Mouse (Mus musculus) thymus, adult 2 months (tissue): ENCODE results near the gene Smg1. TPM values are rescaled to one million over a fixed set of nuclear protein-coding genes. Genes with fewer than 3 reads are reported as not detected.

ENCODE experiments used
- DNase-seq: peaks from one replicate; pipeline ENCODE4 v3.0.0; 2021
- H3K27ac ChIP-seq: fragments of 200-500 bp; 2 replicates; pipeline ENCODE4 v1.5.1; 2012; ENCODE audit warnings: low read length, control low read depth; ENCODE audit not compliant: control insufficient read depth, insufficient read depth
- H3K27me3 ChIP-seq: fragments of 200-500 bp; 2 replicates; pipeline ENCODE4 v1.6.1; 2012; ENCODE audit warnings: mild to moderate bottlenecking, low read length, moderate library complexity, mixed read lengths; ENCODE audit not compliant: control insufficient read depth, insufficient read depth
- H3K36me3 ChIP-seq: fragments of 200-500 bp; 2 replicates; pipeline ENCODE4 v1.6.1; 2012; ENCODE audit warnings: mild to moderate bottlenecking, low read length, moderate library complexity; ENCODE audit not compliant: control insufficient read depth, insufficient read depth
- H3K4me1 ChIP-seq: fragments of 200-500 bp; replicated peaks from 2 replicates; pipeline ENCODE4 v1.6.1; 2012; ENCODE audit warnings: low read length; ENCODE audit not compliant: control insufficient read depth, insufficient read depth
- H3K4me3 ChIP-seq: fragments of 200-500 bp; 2 replicates; pipeline ENCODE4 v1.5.1; 2012; ENCODE audit warnings: mild to moderate bottlenecking, low read length, control low read depth, moderate library complexity; ENCODE audit not compliant: control insufficient read depth, insufficient read depth
- CTCF ChIP-seq: fragments of 200-500 bp; IDR thresholded peaks from 2 replicates; pipeline ENCODE4 v1.5.1; 2012; ENCODE audit warnings: mild to moderate bottlenecking, control low read depth, low read length, moderate library complexity, borderline replicate concordance; ENCODE audit not compliant: control insufficient read depth, poor library complexity, insufficient read depth; ENCODE audit errors: extremely low read depth
- POLR2A ChIP-seq: fragments of 200-500 bp; IDR thresholded peaks from 2 replicates; pipeline ENCODE4 v1.6.1; 2012; ENCODE audit warnings: mild to moderate bottlenecking, low read length, control low read depth, moderate library complexity; ENCODE audit not compliant: control insufficient read depth, poor library complexity, insufficient read depth; ENCODE audit errors: extremely low read depth
- WGBS: fragments of 180-500 bp; shearing (Covaris S2); methylation state at CpG from one replicate; pipeline ENCODE4 v1.1.7; 2018; 5-methylcytosine and 5-hydroxymethylcytosine counted together
- polyA plus RNA-seq: library from polyadenylated mRNA; depleted of rRNA; stranded (reverse); fragments of >200 nt; gene quantifications from 2 replicates; pipeline ENCODE4 v1.2.3, GENCODE M21; 2012

Smg1 gene
- polyA plus RNA-seq, 1 experiment: 83.7 TPM

DNA sequence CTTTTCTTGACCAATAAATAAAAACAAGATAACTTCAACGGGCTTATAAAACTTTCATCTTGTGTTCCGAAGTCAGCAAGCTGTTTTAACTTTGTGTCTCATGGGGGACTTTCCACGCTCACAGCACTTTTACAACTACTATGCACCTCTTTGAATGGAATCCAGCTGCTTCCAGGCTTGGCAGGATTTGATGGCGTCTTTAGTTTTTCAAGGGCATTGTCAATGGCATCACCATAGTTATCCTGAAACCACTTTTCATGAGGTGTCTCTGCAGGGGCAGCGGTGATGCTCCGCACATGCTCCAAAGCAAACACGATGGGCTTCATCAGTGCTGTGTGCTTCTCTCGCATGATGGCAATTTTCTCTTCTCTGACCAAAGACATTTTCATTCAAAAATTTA lies 80.5 kb downstream of the Smg1 start:
- Histone ChIP-seq H3K27me3 (no peaks in the 10 kb centered on the region), H3K36me3 (peaks cover 75% of the 10 kb centered on the region), H3K4me1 (no peaks in the 10 kb centered on the region), H3K4me3 (no peak overlapping the region), H3K27ac (no peak overlapping the region)
- WGBS: 98% methylated on average over 8 of the region's 8 CpGs
- DNase-seq: no peak
- no peak for TF ChIP-seq CTCF
- TF ChIP-seq POLR2A: no peak

DNA sequence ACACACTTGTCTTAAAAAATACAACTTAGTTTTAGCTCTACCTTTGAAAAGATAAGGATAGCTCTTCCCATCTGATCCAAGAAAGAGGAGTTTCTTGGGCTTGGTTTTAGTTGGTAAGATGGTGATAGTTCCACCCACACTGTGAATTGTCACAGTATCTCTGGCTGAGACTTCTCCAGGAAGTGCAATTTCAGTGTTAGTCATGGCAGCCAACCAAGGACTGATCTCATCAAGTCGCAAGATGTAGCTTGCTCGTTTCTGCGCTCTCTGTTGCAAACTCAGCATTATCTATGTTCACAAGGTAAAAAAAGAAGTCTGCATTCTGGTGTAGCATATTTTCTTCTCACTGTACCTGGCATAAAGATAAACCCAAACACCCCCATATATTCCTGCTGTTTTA lies 83.3 kb downstream of the Smg1 start:
- TF ChIP-seq POLR2A (no peak), CTCF (no peak)
- Histone ChIP-seq H3K27ac (no peak overlapping the region), H3K4me3 (no peak overlapping the region), H3K4me1 (no peaks in the 10 kb centered on the region), H3K36me3 (peaks cover 73% of the 10 kb centered on the region), H3K27me3 (no peaks in the 10 kb centered on the region)
- no peak for DNase-seq
- WGBS: 98% methylated on average over 3 of the region's 3 CpGs

DNA sequence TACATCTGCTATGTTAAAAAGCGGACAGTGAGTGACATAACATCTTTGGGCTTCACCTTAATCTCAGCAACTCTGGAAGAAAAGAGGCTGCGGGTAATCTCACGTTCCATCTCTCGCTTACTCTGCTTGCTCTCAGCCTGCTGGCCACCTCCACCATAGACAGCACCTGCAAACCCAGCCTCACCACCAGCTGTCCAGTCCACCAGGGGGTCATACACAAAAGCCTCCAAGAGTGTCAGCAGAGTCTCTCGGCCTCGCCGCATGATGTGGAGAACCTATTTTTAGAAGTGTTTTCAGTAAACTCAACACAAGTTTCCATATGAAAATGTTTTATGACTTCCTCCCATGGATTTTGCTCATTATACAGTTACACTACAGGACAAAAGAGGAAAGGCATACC lies 87.0 kb downstream of the Smg1 start:
- TF ChIP-seq CTCF: no peak
- TF ChIP-seq POLR2A: no peak
- WGBS: 94% methylated on average over 7 of the region's 7 CpGs
- Histone ChIP-seq H3K4me1 (no peaks in the 10 kb centered on the region), H3K36me3 (peaks cover 84% of the 10 kb centered on the region), H3K27me3 (no peaks in the 10 kb centered on the region), H3K4me3 (no peak overlapping the region), H3K27ac (no peak overlapping the region)
- DNase-seq: no peak

DNA sequence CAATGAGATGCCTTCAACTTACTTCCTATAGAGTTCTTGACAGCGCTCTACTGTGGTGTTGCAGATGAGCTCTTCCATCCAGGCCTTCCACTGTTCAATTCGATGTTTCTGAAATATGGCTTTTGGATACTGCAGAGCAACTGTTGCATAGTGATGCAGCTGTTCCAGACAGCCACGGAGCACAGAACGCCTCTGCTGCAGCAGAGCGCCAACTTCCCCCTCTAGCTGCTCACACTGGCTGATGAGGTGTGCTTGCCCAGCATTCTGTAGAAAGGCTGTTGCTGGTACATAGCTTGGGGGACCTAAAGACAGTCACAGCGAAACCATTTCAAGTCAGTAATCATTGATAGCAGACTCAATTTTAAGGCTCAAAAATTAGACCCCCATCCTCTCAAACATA lies 89.3 kb downstream of the Smg1 start:
- Histone ChIP-seq H3K36me3 (peaks cover 82% of the 10 kb centered on the region), H3K27ac (no peak overlapping the region), H3K4me3 (no peak overlapping the region), H3K27me3 (no peaks in the 10 kb centered on the region), H3K4me1 (no peaks in the 10 kb centered on the region)
- DNase-seq: no peak
- no peak for TF ChIP-seq POLR2A
- TF ChIP-seq CTCF: no peak
- 91% methylated on average over 6 of the region's 6 CpGs for WGBS

DNA sequence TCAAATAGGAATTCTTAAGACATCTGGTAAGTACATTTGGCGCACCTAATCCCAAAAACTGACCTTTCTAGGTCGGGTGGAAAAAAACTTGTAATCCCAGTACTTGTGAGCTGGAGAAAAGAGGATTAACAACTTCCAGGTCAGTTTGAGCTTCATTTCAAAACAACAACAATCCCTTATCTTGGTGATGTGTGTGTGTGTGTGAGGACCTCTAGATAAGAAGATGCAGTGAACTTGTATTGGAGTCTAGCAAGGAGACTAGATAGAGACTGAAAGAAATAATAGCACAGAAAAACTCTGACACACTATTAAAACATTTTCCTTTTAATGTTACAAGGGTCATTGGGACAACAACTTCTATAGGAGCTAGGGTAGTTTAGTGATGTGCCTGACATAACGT lies 99.9 kb downstream of the Smg1 start:
- DNase-seq: no peak
- H3K4me3 ChIP-seq: no peak overlapping the region
- WGBS: 96% methylated on average over 3 of the region's 3 CpGs
- no peaks in the 10 kb centered on the region for H3K4me1 ChIP-seq
- H3K27me3 ChIP-seq: no peaks in the 10 kb centered on the region
- peaks cover 96% of the 10 kb centered on the region for H3K36me3 ChIP-seq
- TF ChIP-seq CTCF (no peak), POLR2A (no peak)
- H3K27ac ChIP-seq: no peak overlapping the region

GRCm38 (mm10) chr7:118143123-118143522 lies 100.3 kb downstream of the Smg1 start:
- DNase-seq: no peak
- no peaks in the 10 kb centered on the region for H3K27me3 ChIP-seq
- H3K36me3 ChIP-seq: peaks cover 94% of the 10 kb centered on the region
- no peak for TF ChIP-seq CTCF
- no peak for TF ChIP-seq POLR2A
- no peak overlapping the region for H3K4me3 ChIP-seq
- 97% methylated on average over 4 of the region's 4 CpGs for whole genome bisulfite sequencing
- H3K27ac ChIP-seq: no peak overlapping the region
- no peaks in the 10 kb centered on the region for H3K4me1 ChIP-seq

GRCm38 (mm10) chr7:118141271-118141670 lies 102.2 kb downstream of the Smg1 start:
- Histone ChIP-seq H3K27ac (no peak overlapping the region), H3K27me3 (no peaks in the 10 kb centered on the region), H3K36me3 (peaks cover 96% of the 10 kb centered on the region), H3K4me3 (no peak overlapping the region), H3K4me1 (no peaks in the 10 kb centered on the region)
- no peak for DNase-seq
- no peak for TF ChIP-seq POLR2A
- no peak for TF ChIP-seq CTCF
- WGBS: 98% methylated on average over 7 of the region's 7 CpGs
